Mouse (Mus musculus): ENCODE measurements around the gene Ube2o. TPM values are rescaled to one million over a fixed set of nuclear protein-coding genes. Genes with fewer than 3 reads are reported as not detected.

The Ube2o gene
- total and polyA plus RNA-seq, 2 experiments, result 2.0 to 7.3 TPM

DNA sequence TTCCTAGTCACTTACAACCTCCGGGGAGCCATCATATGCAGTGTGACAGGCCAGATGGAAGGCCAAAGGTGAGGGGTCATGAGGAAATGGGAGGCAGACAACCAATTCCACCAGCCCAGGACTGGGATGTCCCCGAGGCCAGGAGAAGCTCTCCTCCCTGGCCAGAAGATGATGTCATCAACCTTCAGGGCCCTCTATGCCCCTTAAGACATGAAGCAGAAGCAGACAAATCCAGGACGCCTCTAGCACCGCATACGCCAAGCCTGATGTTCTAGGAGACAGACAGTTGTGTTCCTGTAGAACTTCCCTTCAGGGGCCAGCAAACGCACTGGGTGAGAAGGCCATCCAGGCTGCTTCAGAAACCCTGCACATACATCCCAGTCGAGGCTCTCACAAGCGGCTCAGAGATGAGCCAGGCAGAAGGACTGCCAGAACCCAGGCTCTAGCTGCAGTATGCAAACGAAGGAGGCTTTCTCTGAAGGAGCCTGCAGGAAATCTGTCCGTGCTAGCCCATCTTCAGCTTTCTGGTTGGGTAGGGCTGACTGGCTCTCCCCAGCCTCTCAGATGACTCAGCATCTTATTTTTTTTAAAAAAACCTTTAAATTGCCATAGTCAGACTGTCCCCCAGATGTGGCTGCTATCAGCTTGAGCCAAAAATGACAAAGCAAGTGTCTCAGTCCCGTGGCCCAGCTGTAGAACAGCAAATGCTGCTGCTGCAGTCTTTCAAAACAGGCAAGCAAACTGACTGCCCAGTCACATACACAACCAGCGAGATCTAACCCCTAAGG is 8.3 kb downstream of the Ube2o start:
- H3K27ac ChIP-seq (replicated peaks; ENCODE audit: insufficient read depth, low read depth, low read length), result no peak overlapping the region
- peaks cover 38% of the 10 kb centered on the region for H3K79me2 ChIP-seq (ENCODE audit: control insufficient read depth, insufficient read depth, low read length)
- TF ChIP-seq CTCF (IDR thresholded peaks at IDR 0.05; ENCODE audit: low read depth, low read length) (no peak), POLR2A (IDR thresholded peaks at IDR 0.05; ENCODE audit: extremely low read depth, insufficient read depth, low read length) (no peak)
- no peak for DNase-seq (ENCODE audit: extremely low read depth, low read depth, low spot score)
- H3K4me3 ChIP-seq (ENCODE audit: insufficient read depth, low read depth, low read length), result no peak overlapping the region
- H3K27me3 ChIP-seq (ENCODE audit: control insufficient read depth, insufficient read depth, low read length), result no peaks in the 10 kb centered on the region
- 68% methylated on average over 12 of the region's 12 CpGs for WGBS
- H3K4me1 ChIP-seq (ENCODE audit: control insufficient read depth, insufficient read depth, low read length), result no peaks in the 10 kb centered on the region
- no peaks in the 10 kb centered on the region for H3K36me3 ChIP-seq (ENCODE audit: control insufficient read depth, insufficient read depth, low read length)
- H3K9ac ChIP-seq (ENCODE audit: low read depth, low read length), result no peak overlapping the region

DNA sequence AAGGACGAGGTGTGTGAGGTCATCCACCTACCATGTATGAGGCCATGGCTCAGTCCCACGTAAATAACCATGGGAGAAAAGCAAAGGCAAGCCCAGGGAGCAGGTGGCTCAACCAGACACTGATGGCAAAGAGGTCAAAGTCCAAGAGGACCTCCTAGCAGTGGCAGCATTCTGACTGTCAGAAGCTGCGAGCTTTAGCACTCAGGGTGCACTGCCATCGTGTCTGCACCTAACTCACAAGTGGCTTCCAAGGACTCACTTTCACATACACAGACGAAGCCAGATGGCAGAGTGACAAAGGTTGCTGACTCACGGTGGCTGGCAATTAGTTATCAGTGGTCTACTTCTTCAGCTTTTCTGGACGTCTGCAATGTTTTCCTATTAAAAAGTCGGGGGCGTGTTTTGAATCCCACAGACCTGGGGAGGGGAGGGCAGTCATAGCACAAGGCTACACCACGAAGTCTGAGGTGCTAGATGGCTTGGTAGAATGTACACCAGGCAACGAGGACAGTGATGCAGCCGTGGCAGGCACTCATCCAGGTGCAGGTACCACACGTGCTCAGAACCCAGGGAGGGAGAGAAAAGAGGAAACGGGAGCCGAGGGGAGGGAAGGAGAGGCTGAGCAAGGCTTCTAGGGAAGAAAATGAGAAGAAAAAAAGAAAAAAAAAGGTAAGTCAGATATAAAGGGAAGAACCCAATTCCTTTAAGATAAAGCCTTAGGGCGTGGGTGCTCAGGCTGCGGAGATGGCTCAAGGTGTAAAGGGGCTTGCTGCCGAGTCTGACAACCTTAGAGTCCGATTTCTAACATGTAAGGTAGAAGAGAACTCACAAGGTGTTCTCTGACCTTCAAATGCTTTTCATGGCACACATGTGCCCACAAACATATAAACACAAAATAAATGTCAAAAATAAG is 9.2 kb downstream of the Ube2o start:
- Histone ChIP-seq H3K79me2 (ENCODE audit: control insufficient read depth, insufficient read depth, low read length) (peaks cover 46% of the 10 kb centered on the region), H3K27me3 (ENCODE audit: control insufficient read depth, insufficient read depth, low read length) (no peaks in the 10 kb centered on the region), H3K9ac (ENCODE audit: low read depth, low read length) (no peak overlapping the region), H3K4me3 (ENCODE audit: insufficient read depth, low read depth, low read length) (no peak overlapping the region), H3K4me1 (ENCODE audit: control insufficient read depth, insufficient read depth, low read length) (no peaks in the 10 kb centered on the region), H3K36me3 (ENCODE audit: control insufficient read depth, insufficient read depth, low read length) (no peaks in the 10 kb centered on the region), H3K27ac (replicated peaks; ENCODE audit: insufficient read depth, low read depth, low read length) (no peak overlapping the region)
- peak; percentile 29 for DNase-seq (ENCODE audit: extremely low read depth, low read depth, low spot score)
- no peak for TF ChIP-seq CTCF (IDR thresholded peaks at IDR 0.05; ENCODE audit: low read depth, low read length)
- no peak for TF ChIP-seq POLR2A (IDR thresholded peaks at IDR 0.05; ENCODE audit: extremely low read depth, insufficient read depth, low read length)
- WGBS, result 58% methylated on average over 19 of the region's 19 CpGs

DNA sequence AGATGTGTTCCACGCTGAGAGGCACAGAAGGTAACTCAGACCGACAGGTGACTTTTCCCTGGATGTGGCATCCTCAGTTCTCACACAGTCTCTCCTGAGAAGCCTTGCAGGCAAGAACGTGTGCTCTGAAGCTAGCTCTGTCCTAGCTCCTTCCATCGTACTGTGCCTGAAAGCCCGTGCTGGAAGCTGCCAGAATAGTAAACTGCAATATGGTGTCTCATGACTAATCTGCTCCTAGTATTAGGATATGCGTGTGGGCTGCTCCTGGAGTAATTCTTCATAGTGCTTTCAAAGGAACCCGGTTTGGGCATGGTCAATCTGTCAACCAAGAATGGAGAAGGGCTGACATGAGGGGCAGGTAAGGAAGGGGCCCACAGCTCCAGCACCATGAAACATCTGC is 10.4 kb downstream of the Ube2o start:
- TF ChIP-seq CTCF (IDR thresholded peaks at IDR 0.05; ENCODE audit: low read depth, low read length) (no peak), POLR2A (IDR thresholded peaks at IDR 0.05; ENCODE audit: extremely low read depth, insufficient read depth, low read length) (no peak)
- no peaks in the 10 kb centered on the region for H3K27me3 ChIP-seq (ENCODE audit: control insufficient read depth, insufficient read depth, low read length)
- peaks cover 38% of the 10 kb centered on the region for H3K79me2 ChIP-seq (ENCODE audit: control insufficient read depth, insufficient read depth, low read length)
- H3K4me1 ChIP-seq (ENCODE audit: control insufficient read depth, insufficient read depth, low read length), result no peaks in the 10 kb centered on the region
- no peak overlapping the region for H3K4me3 ChIP-seq (ENCODE audit: insufficient read depth, low read depth, low read length)
- no peak for DNase-seq (ENCODE audit: extremely low read depth, low read depth, low spot score)
- 96% methylated on average over 7 of the region's 7 CpGs for WGBS
- no peak overlapping the region for H3K27ac ChIP-seq (replicated peaks; ENCODE audit: insufficient read depth, low read depth, low read length)
- H3K36me3 ChIP-seq (ENCODE audit: control insufficient read depth, insufficient read depth, low read length), result no peaks in the 10 kb centered on the region
- H3K9ac ChIP-seq (ENCODE audit: low read depth, low read length), result no peak overlapping the region

DNA sequence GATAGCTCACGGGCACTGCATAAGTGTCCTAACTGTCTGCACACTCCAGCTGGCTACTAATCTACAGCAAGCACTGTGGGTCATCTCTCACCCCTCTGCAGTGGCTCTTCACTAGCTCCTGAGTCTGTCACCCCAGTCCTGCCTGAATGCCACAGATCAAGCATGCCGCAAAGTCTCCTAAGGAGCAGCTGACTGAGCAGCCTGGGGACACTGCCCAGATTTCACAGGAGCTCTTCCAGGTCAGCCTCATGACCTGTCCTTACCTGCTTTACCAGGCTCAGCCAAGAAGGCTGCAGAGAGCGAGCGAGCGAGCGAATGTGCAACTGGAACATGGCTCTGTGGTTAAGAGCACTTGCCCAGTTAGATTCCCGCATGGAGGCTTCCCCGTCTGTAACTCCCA is 13.7 kb downstream of the Ube2o start:
- H3K27ac ChIP-seq (replicated peaks; ENCODE audit: insufficient read depth, low read depth, low read length), result no peak overlapping the region
- H3K4me1 ChIP-seq (ENCODE audit: control insufficient read depth, insufficient read depth, low read length), result no peaks in the 10 kb centered on the region; the same call in 1 of the 2 replicates
- DNase-seq (ENCODE audit: extremely low read depth, low read depth, low spot score), result no peak
- no peak overlapping the region for H3K9ac ChIP-seq (ENCODE audit: low read depth, low read length)
- H3K4me3 ChIP-seq (ENCODE audit: insufficient read depth, low read depth, low read length), result no peak overlapping the region
- 96% methylated on average over 8 of the region's 8 CpGs for WGBS
- no peaks in the 10 kb centered on the region for H3K36me3 ChIP-seq (ENCODE audit: control insufficient read depth, insufficient read depth, low read length)
- no peaks in the 10 kb centered on the region for H3K27me3 ChIP-seq (ENCODE audit: control insufficient read depth, insufficient read depth, low read length)
- no peak for TF ChIP-seq CTCF (IDR thresholded peaks at IDR 0.05; ENCODE audit: low read depth, low read length)
- TF ChIP-seq POLR2A (IDR thresholded peaks at IDR 0.05; ENCODE audit: extremely low read depth, insufficient read depth, low read length), result no peak
- H3K79me2 ChIP-seq (ENCODE audit: control insufficient read depth, insufficient read depth, low read length), result peaks cover 50% of the 10 kb centered on the region; the same call in 1 of the 2 replicates

DNA sequence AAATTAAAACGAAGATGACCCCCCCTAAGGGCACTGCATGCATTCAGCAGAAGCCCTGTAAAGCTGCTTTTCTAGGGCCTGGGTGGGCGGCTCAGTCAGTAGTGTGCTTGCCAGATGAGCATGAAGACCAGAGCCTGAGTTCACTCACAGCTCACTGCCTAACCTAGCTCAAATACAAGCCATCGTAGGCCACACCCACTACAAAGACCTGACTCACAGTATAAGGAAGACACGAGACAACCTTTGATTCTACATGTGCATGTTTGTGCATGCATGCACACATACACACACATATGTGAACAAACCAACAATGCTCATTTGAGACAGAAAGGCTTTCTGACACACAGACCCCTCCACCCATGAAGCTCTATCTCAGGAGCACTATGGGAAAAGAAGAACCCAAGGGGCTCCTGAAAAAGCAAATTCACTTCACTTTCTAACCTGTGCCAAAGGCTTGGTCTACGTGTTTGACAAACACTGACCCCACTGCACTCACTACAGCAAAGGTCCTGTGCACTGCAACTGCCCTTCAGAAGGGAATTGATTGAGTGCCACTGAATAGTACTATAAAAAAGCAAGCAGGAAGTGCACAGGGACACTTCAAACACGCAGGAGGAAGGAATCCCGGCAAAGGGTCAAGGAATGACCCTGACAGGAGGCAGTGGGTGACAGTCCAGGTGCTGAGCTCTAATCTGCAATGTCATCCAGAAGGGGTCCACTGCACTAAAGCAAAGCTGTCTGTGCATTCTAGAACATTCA is 15.8 kb downstream of the Ube2o start:
- no peak overlapping the region for H3K4me3 ChIP-seq (ENCODE audit: insufficient read depth, low read depth, low read length)
- H3K9ac ChIP-seq (ENCODE audit: low read depth, low read length), result no peak overlapping the region
- no peaks in the 10 kb centered on the region for H3K36me3 ChIP-seq (ENCODE audit: control insufficient read depth, insufficient read depth, low read length)
- DNase-seq (ENCODE audit: extremely low read depth, low read depth, low spot score), result no peak
- H3K4me1 ChIP-seq (ENCODE audit: control insufficient read depth, insufficient read depth, low read length), result no peaks in the 10 kb centered on the region; the same call in 1 of the 2 replicates
- no peak overlapping the region for H3K27ac ChIP-seq (replicated peaks; ENCODE audit: insufficient read depth, low read depth, low read length)
- H3K27me3 ChIP-seq (ENCODE audit: control insufficient read depth, insufficient read depth, low read length), result no peaks in the 10 kb centered on the region
- WGBS, result 46% methylated on average over 7 of the region's 7 CpGs
- TF ChIP-seq CTCF (IDR thresholded peaks at IDR 0.05; ENCODE audit: low read depth, low read length), result no peak
- TF ChIP-seq POLR2A (IDR thresholded peaks at IDR 0.05; ENCODE audit: extremely low read depth, insufficient read depth, low read length), result no peak
- peaks cover 39% of the 10 kb centered on the region; the same call in 1 of the 2 replicates for H3K79me2 ChIP-seq (ENCODE audit: control insufficient read depth, insufficient read depth, low read length)

Data from liver, adult 2 months (tissue).